ENCODE assay signal across 8 mouse cellular contexts in the genomic region with DNA sequence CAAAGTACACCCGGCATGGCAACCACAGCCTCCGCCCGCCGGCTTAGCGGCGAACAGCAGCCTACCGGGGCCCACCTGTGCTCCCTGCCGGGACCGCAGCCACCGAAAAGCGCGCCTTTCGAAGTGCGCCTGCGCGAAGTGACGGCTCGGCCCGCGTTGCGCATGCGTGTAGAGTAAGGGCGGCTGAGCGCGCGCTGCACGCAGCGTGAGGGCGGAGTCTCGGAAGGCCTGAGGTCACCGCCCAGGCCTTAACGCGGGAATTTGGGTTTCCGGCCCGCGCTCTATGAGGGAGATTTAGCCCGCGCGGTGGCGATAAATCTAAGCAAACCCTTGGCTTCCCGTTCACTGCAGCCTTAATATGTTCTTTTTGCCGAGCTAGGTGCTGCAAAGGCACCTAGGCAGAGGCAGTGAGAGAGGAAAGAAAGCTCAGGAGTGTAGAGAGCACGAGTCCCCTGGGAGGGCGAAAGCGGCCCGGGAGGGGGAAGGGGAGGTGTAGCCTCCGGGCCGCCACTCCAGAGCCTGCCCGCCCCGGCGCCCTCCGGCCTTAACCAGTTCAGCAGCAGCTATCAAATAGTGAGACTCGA. TPM values are rescaled to one million over a fixed set of nuclear protein-coding genes. Genes with fewer than 3 reads are reported as not detected.
A peak's percentile ranks its signal among the peaks of the same experiment; 100 is the strongest.
DNase-seq lines count a peak whose midpoint lies in the region; ATAC-seq and TF ChIP-seq lines count a peak whose summit lies in the region.

Gene Fignl1, minus strand, starts transcription at position 143 of the 584 bp plus-strand sequence.

- H3K9me3 ChIP-seq in ES-Bruce4 (replicated peaks; ENCODE audit: control insufficient read depth, insufficient read depth, low read length, poor library complexity, severe bottlenecking), result no peaks in the 10 kb centered on the region
- no peaks in the 10 kb centered on the region for H3K9me3 ChIP-seq in forebrain, embryonic 12.5 days
- H3K9me3 ChIP-seq in heart, postnatal 0 days (replicated peaks; ENCODE audit: control insufficient read depth, low read length), result no peaks in the 10 kb centered on the region
- H3K9me3 ChIP-seq in liver, embryonic 15.5 days (replicated peaks), result no peaks in the 10 kb centered on the region
- H3K9me3 ChIP-seq in neural tube, embryonic 11.5 days (ENCODE audit: control insufficient read depth, low read length), result no peaks in the 10 kb centered on the region
- no peaks in the 10 kb centered on the region for H3K9me3 ChIP-seq in stomach, embryonic 16.5 days (replicated peaks; ENCODE audit: control insufficient read depth, low read length)

- H3K27ac ChIP-seq in ES-Bruce4 (ENCODE audit: insufficient read depth, low read length), result peak within 1 kb of the TSS; percentile 95
- H3K27ac ChIP-seq in forebrain, embryonic 12.5 days, result peak within 1 kb of the TSS; percentile 98
- peak within 1 kb of the TSS; percentile 96 for H3K27ac ChIP-seq in heart, postnatal 0 days (ENCODE audit: low read depth)
- peak within 1 kb of the TSS; percentile 96 for H3K27ac ChIP-seq in liver, embryonic 15.5 days (replicated peaks)
- H3K27ac ChIP-seq in neural tube, embryonic 11.5 days (ENCODE audit: low read depth, low read length), result peak within 1 kb of the TSS; percentile 99
- peak within 1 kb of the TSS; percentile 99 for H3K27ac ChIP-seq in stomach, embryonic 16.5 days (ENCODE audit: low read length)

- no peaks in the 10 kb centered on the region for H3K4me1 ChIP-seq in ES-Bruce4 (ENCODE audit: control insufficient read depth, insufficient read depth, low read length)
- peaks cover 13% of the 10 kb centered on the region for H3K4me1 ChIP-seq in forebrain, embryonic 12.5 days
- H3K4me1 ChIP-seq in heart, postnatal 0 days (ENCODE audit: control insufficient read depth, insufficient read depth), result peaks cover 12% of the 10 kb centered on the region; the same call in 1 of the 2 replicates
- peaks cover 65% of the 10 kb centered on the region for H3K4me1 ChIP-seq in liver, embryonic 15.5 days (replicated peaks)
- H3K4me1 ChIP-seq in neural tube, embryonic 11.5 days (ENCODE audit: control insufficient read depth, insufficient read depth, low read length), result peaks cover 9% of the 10 kb centered on the region
- 0 out of 2 replicates have a peak, but pooled peaks cover 5% of the 10 kb centered on the region for H3K4me1 ChIP-seq in stomach, embryonic 16.5 days (ENCODE audit: control insufficient read depth, insufficient read depth, low read length)

- no peak for TF ChIP-seq POLR2A in ES-Bruce4 (IDR thresholded peaks at IDR 0.05; ENCODE audit: insufficient read depth, low read length)

- ATAC-seq in forebrain, embryonic 12.5 days (ENCODE audit: low FRiP score), result peak; percentile 95
- ATAC-seq in heart, postnatal 0 days (ENCODE audit: insufficient read depth, low read depth), result peak; percentile 97
- ATAC-seq in liver, embryonic 15.5 days (ENCODE audit: insufficient read depth), result peak; percentile 94
- ATAC-seq in neural tube, embryonic 11.5 days (ENCODE audit: insufficient read depth, low FRiP score, low TSS enrichment), result peak; percentile 93
- peak; percentile 98 for ATAC-seq in stomach, embryonic 16.5 days (ENCODE audit: insufficient read depth, low FRiP score)

- H3K9ac ChIP-seq in ES-Bruce4 (ENCODE audit: low read depth, poor library complexity, severe bottlenecking), result peak within 1 kb of the TSS; percentile 86
- peak within 1 kb of the TSS; percentile 80 for H3K9ac ChIP-seq in forebrain, embryonic 12.5 days
- H3K9ac ChIP-seq in heart, postnatal 0 days (replicated peaks; ENCODE audit: low read depth, low read length), result peak within 1 kb of the TSS; percentile 66
- peak within 1 kb of the TSS; percentile 85 for H3K9ac ChIP-seq in liver, embryonic 15.5 days
- peak within 1 kb of the TSS; percentile 92 for H3K9ac ChIP-seq in neural tube, embryonic 11.5 days (ENCODE audit: low read length)
- peak within 1 kb of the TSS; percentile 93 for H3K9ac ChIP-seq in stomach, embryonic 16.5 days (ENCODE audit: low read length)

- no peak for TF ChIP-seq CTCF in ES-Bruce4 (IDR thresholded peaks at IDR 0.05; ENCODE audit: low read depth, low read length)
- 0 out of 2 replicates have a peak, but pooled peaks have one; percentile 21 for TF ChIP-seq CTCF in heart, postnatal 0 days (IDR thresholded peaks at IDR 0.05; ENCODE audit: low read depth)

- no peaks in the 10 kb centered on the region for H3K27me3 ChIP-seq in ES-Bruce4 (ENCODE audit: control insufficient read depth, insufficient read depth, low read length, poor library complexity, severe bottlenecking)
- no peaks in the 10 kb centered on the region for H3K27me3 ChIP-seq in forebrain, embryonic 12.5 days
- H3K27me3 ChIP-seq in heart, postnatal 0 days (ENCODE audit: control insufficient read depth, insufficient read depth, low read length), result no peaks in the 10 kb centered on the region
- H3K27me3 ChIP-seq in liver, embryonic 15.5 days, result no peaks in the 10 kb centered on the region
- H3K27me3 ChIP-seq in neural tube, embryonic 11.5 days (ENCODE audit: control insufficient read depth, insufficient read depth, low read length), result no peaks in the 10 kb centered on the region
- H3K27me3 ChIP-seq in stomach, embryonic 16.5 days (ENCODE audit: control insufficient read depth, insufficient read depth, low read length), result no peaks in the 10 kb centered on the region

- peaks cover 22% of the 10 kb centered on the region for H3K36me3 ChIP-seq in ES-Bruce4 (ENCODE audit: control insufficient read depth, insufficient read depth, low read length, poor library complexity, severe bottlenecking)
- H3K36me3 ChIP-seq in forebrain, embryonic 12.5 days (replicated peaks), result peaks cover 14% of the 10 kb centered on the region
- peaks cover 16% of the 10 kb centered on the region for H3K36me3 ChIP-seq in heart, postnatal 0 days (replicated peaks; ENCODE audit: control insufficient read depth, insufficient read depth, low read length)
- peaks cover 28% of the 10 kb centered on the region for H3K36me3 ChIP-seq in liver, embryonic 15.5 days (replicated peaks)
- H3K36me3 ChIP-seq in neural tube, embryonic 11.5 days (ENCODE audit: control insufficient read depth, insufficient read depth, low read length), result no peaks in the 10 kb centered on the region; the same call in 1 of the 2 replicates
- peaks cover 2% of the 10 kb centered on the region; the same call in 1 of the 2 replicates for H3K36me3 ChIP-seq in stomach, embryonic 16.5 days (ENCODE audit: control insufficient read depth, insufficient read depth, low read length)

- peak; percentile 97 for DNase-seq in c-Kit-positive CD71-positive TER-119-positive erythroid progenitor cells, embryonic 14.5 days (ENCODE audit: low spot score)
- peak; percentile 97 for DNase-seq in heart, postnatal 0 days (ENCODE audit: low spot score)
- peak; percentile 97 to 98 for DNase-seq in kidney, postnatal 4 days
- peak; percentile 100 for DNase-seq in neural tube, embryonic 11.5 days (ENCODE audit: low spot score)

- no peak; the same call in 1 of the 2 replicates for TF ChIP-seq EP300 in ES-Bruce4 (IDR thresholded peaks at IDR 0.05; ENCODE audit: insufficient read depth, low read depth, low read length)
- TF ChIP-seq EP300 in heart, postnatal 0 days (IDR thresholded peaks at IDR 0.05; ENCODE audit: low read depth), result peak; percentile 38; the same call in 1 of the 2 replicates

- peak within 1 kb of the TSS; percentile 74 for H3K4me2 ChIP-seq in forebrain, embryonic 12.5 days
- peak within 1 kb of the TSS; percentile 77 for H3K4me2 ChIP-seq in heart, postnatal 0 days (ENCODE audit: low read depth, low read length)
- peak within 1 kb of the TSS; percentile 99 for H3K4me2 ChIP-seq in liver, embryonic 15.5 days
- H3K4me2 ChIP-seq in neural tube, embryonic 11.5 days (ENCODE audit: low read depth), result peak within 1 kb of the TSS; percentile 77
- peak within 1 kb of the TSS; percentile 87 for H3K4me2 ChIP-seq in stomach, embryonic 16.5 days (ENCODE audit: low read depth, low read length)

- peak within 1 kb of the TSS; percentile 82 for H3K4me3 ChIP-seq in ES-Bruce4 (ENCODE audit: low read depth, low read length)
- peak within 1 kb of the TSS; percentile 60 for H3K4me3 ChIP-seq in forebrain, embryonic 12.5 days (replicated peaks)
- H3K4me3 ChIP-seq in heart, postnatal 0 days (ENCODE audit: low read depth, low read length), result peak within 1 kb of the TSS; percentile 65
- H3K4me3 ChIP-seq in liver, embryonic 15.5 days (replicated peaks), result peak within 1 kb of the TSS; percentile 77
- H3K4me3 ChIP-seq in neural tube, embryonic 11.5 days (ENCODE audit: low read depth, low read length), result peak within 1 kb of the TSS; percentile 58
- peak within 1 kb of the TSS; percentile 80 for H3K4me3 ChIP-seq in stomach, embryonic 16.5 days (replicated peaks; ENCODE audit: low read length)

- under 1% methylated on average over 53 of the region's 53 CpGs for WGBS in forebrain, embryonic 12.5 days
- under 1% methylated on average over 53 of the region's 53 CpGs for WGBS in heart, postnatal 0 days
- WGBS in liver, embryonic 15.5 days (ENCODE audit: insufficient replicate concordance), result under 1% methylated on average over 53 of the region's 53 CpGs
- WGBS in neural tube, embryonic 11.5 days, result under 1% methylated on average over 53 of the region's 53 CpGs
- WGBS in stomach, embryonic 16.5 days, result under 1% methylated on average over 53 of the region's 53 CpGs

RNA-seq across cellular contexts. Expression of gene Fignl1, which starts in this region (rescaled TPM):
- 89.3 and 93.2 TPM in 2 replicates for polyA plus RNA-seq in ES-Bruce4 (2011; ENCODE audit: insufficient read depth, insufficient read length, low read depth, missing spikeins)
- 76.3 and 80.5 TPM in 2 replicates for polyA plus RNA-seq in forebrain, embryonic 12.5 days (2016; fragmentation: Nextera tagmentation; extraction: Ambion mirVana)
- 10.8 and 11.4 TPM in 2 replicates for total RNA-seq in heart, postnatal 0 days (2014; rRNA removed; ENCODE audit: low replicate concordance)
- 11.6 and 12.0 TPM in 2 replicates for polyA plus RNA-seq in heart, postnatal 0 days (2015; fragmentation: Nextera tagmentation; extraction: Ambion mirVana)
- polyA plus RNA-seq in liver, embryonic 15.5 days (2015; fragmentation: Nextera tagmentation; extraction: Ambion mirVana), result 85.0 and 93.2 TPM in 2 replicates
- polyA plus RNA-seq in neural tube, embryonic 11.5 days (2014; fragmentation: Nextera tagmentation; extraction: Ambion mirVana), result 71.6 and 76.6 TPM in 2 replicates
- 47.3 and 50.1 TPM in 2 replicates for polyA plus RNA-seq in stomach, embryonic 16.5 days (2015; fragmentation: Nextera tagmentation; extraction: Ambion mirVana)

Comparison
In these comparisons a context has a peak if more than half of its experiments do, and no peak if none do; other contexts are left out.
1. Peak in every context shown above with its lines: DNase-seq, ATAC-seq, H3K4me3 ChIP-seq and H3K27ac ChIP-seq.